Mouse (Mus musculus) lung, adult 2 months (tissue): ENCODE results near the gene Csf1. TPM values are rescaled to one million over a fixed set of nuclear protein-coding genes. Genes with fewer than 3 reads are reported as not detected.

Source experiments
- DNase-seq: peaks from one replicate; pipeline ENCODE4 v3.0.0; 2022
- H3K4me1 ChIP-seq: fragments of 200-500 bp; 2 replicates; pipeline ENCODE4 v1.6.1; 2011; ENCODE audit warnings: low read length; ENCODE audit not compliant: control insufficient read depth, insufficient read depth
- H3K4me3 ChIP-seq: fragments of 200-500 bp; replicated peaks from 2 replicates; pipeline ENCODE3; 2011; ENCODE audit warnings: low read depth, mild to moderate bottlenecking, control low read depth, low read length; ENCODE audit errors: extremely low read depth
- CTCF ChIP-seq: fragments of 200-500 bp; IDR thresholded peaks from 2 replicates; pipeline ENCODE4 v1.5.1; 2011; ENCODE audit warnings: mild to moderate bottlenecking, low read length, control low read depth; ENCODE audit not compliant: insufficient read depth
- POLR2A ChIP-seq: fragments of 200-500 bp; IDR thresholded peaks from 2 replicates; pipeline ENCODE4 v1.6.1; 2011; ENCODE audit warnings: low read depth, mild to moderate bottlenecking, control low read depth, low read length, borderline replicate concordance; ENCODE audit errors: extremely low read depth
- WGBS: fragments of 180-500 bp; shearing (Covaris S2); methylation state at CpG from one replicate; pipeline ENCODE4 v1.1.7; 2018; 5-methylcytosine and 5-hydroxymethylcytosine counted together
- polyA plus RNA-seq: library from polyadenylated mRNA; depleted of rRNA; stranded (reverse); fragments of >200 nt; gene quantifications from 2 replicates; pipeline ENCODE4 v1.2.3, GENCODE M21; 2012

Csf1 gene
- polyA plus RNA-seq, 1 experiment, result 32.5 TPM

- no peak overlapping the region for H3K4me3 ChIP-seq
- WGBS, result 78% methylated on average over 5 of the region's 5 CpGs
- no peak for TF ChIP-seq POLR2A
- TF ChIP-seq CTCF, result no peak
- peaks cover 11% of the 10 kb centered on the region for H3K4me1 ChIP-seq
- no peak for DNase-seq
Measured at GRCm38 (mm10) chr3:107755702-107756480, 4.4 kb downstream of the Csf1 start.

DNA sequence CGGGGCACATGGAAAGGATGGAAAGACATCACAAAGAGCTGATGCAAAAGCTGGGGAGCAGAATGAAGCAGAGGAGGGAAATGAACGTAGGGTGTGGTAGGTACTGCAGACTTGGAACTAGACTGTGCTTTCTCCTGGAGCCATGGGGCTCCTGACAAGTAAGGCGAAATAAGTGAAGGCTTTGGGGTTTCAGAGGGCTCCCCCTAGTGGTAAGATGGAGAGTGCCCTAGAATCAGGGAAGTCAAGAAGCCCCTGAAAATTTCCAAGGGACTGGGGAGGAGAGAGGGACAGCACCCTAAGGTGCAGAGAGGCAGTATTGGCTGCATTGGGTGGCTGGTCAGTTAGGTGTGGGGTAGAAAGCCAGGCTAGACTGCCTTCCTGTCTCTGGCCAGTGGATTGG, 5.6 kb downstream of the Csf1 start:
- TF ChIP-seq POLR2A (no peak), CTCF (peak; percentile 25; the same call in 1 of the 2 replicates)
- WGBS, result 55% methylated on average over 3 of the region's 3 CpGs
- Histone ChIP-seq H3K4me3 (no peak overlapping the region), H3K4me1 (peaks cover 8% of the 10 kb centered on the region)
- peak; percentile 38 for DNase-seq

DNA sequence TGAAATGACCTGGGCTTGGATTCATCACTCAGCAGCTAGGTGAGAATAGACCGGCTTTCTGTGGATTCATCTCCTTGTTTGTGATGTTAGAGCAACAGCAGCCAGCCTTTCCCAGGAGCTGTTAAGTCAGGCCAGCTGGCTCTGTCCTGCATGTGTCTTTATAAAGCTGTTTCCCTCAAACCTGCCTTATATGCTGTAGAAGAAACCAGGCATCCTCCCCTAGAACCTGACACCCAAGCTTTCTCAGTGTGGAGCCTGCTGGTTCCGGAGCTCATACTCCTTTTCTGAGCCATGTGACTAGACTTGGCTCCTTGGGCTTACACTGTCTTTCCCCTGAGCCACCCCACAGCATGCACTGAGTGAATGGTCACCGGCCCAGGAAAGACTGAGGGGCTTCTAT, 8.7 kb downstream of the Csf1 start:
- Histone ChIP-seq H3K4me3 (no peak overlapping the region), H3K4me1 (peaks cover 3% of the 10 kb centered on the region)
- 74% methylated on average over 3 of the region's 3 CpGs for WGBS
- TF ChIP-seq CTCF, result no peak
- TF ChIP-seq POLR2A, result no peak
- no peak for DNase-seq

GRCm38 (mm10) chr3:107750775-107751540, 9.3 kb downstream of the Csf1 start:
- H3K4me3 ChIP-seq, result no peak overlapping the region
- 50% methylated on average over 9 of the region's 9 CpGs for WGBS
- TF ChIP-seq POLR2A, result no peak
- no peak for TF ChIP-seq CTCF
- no peak for DNase-seq
- H3K4me1 ChIP-seq, result peaks cover 1% of the 10 kb centered on the region

- no peak for DNase-seq
- H3K4me1 ChIP-seq, result no peaks in the 10 kb centered on the region
- no peak overlapping the region for H3K4me3 ChIP-seq
- 63% methylated on average over 4 of the region's 4 CpGs for WGBS
- TF ChIP-seq CTCF (no peak), POLR2A (no peak)
Measured at GRCm38 (mm10) chr3:107749446-107749845, 10.8 kb downstream of the Csf1 start.

DNA sequence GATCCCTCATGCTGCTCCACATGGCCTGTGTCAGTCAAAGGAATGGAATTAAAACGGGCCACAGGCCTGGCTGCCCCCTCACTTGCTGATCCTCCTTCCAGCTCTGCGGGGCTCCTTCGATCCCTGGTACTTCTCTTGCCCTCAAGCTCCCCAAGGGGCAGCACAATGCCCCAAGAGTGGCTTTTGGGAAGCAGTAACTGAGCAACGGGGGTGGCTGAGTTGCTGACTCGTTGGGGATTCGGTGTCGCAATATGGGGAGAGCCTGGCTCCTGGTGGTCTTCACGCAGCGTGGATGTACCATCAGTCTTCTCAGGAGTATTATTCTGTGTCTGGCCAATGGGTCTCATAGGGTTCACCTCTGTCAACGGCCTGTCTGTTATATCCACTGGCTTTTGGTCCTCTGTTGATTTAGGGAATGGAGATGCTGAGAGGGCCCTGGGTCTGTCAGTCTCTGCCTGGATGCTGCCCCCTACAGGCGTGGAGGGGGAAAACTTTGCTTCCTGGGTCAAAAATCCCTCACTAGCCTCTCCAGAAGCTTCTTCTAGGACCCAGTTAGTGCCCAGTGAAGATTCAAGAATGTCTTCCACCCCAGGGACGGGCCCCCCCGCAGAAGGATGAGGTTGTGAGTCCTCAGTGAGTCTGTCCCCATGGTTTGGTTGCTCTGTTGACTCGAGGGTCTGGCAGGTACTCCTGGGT, 11.9 kb downstream of the Csf1 start:
- WGBS, result 85% methylated on average over 14 of the region's 14 CpGs
- 0 out of 2 replicates have a peak, but pooled peaks cover under 1% of the 10 kb centered on the region for H3K4me1 ChIP-seq
- no peak for TF ChIP-seq POLR2A
- TF ChIP-seq CTCF, result peak; percentile 22; the same call in 1 of the 2 replicates
- H3K4me3 ChIP-seq, result no peak overlapping the region
- DNase-seq, result no peak

GRCm38 (mm10) chr3:107746026-107746425, 14.2 kb downstream of the Csf1 start:
- no peak for DNase-seq
- 94% methylated on average over 3 of the region's 3 CpGs for WGBS
- Histone ChIP-seq H3K4me1 (0 out of 2 replicates have a peak, but pooled peaks cover 3% of the 10 kb centered on the region), H3K4me3 (no peak overlapping the region)
- TF ChIP-seq CTCF, result no peak
- TF ChIP-seq POLR2A, result no peak

- Histone ChIP-seq H3K4me3 (no peak overlapping the region), H3K4me1 (0 out of 2 replicates have a peak, but pooled peaks cover 3% of the 10 kb centered on the region)
- DNase-seq, result no peak
- TF ChIP-seq CTCF (no peak), POLR2A (no peak)
- WGBS, result 80% methylated on average over 1 of the region's 1 CpGs
Measured at GRCm38 (mm10) chr3:107743650-107744049, 16.6 kb downstream of the Csf1 start.

GRCm38 (mm10) chr3:107743107-107743506, 17.2 kb downstream of the Csf1 start:
- 26% methylated on average over 3 of the region's 3 CpGs for WGBS
- H3K4me3 ChIP-seq, result no peak overlapping the region
- 0 out of 2 replicates have a peak, but pooled peaks cover 3% of the 10 kb centered on the region for H3K4me1 ChIP-seq
- no peak for DNase-seq
- no peak for TF ChIP-seq POLR2A
- no peak for TF ChIP-seq CTCF
